Mouse (Mus musculus): Measurements from ENCODE around the gene Prr7.

GRCm38 (mm10) chr13:55478036-55478435 is 14.0 kb downstream of the Prr7 start:
- TF ChIP-seq CTCF (IDR thresholded peaks at IDR 0.05; ENCODE audit: low read depth), result peak; percentile 70
- TF ChIP-seq EP300 (optimal IDR thresholded peaks at IDR 0.05), result no peak

All from stomach, postnatal 0 days (tissue).